Mouse (Mus musculus): Measurements from ENCODE around the gene Smagp. TPM values are rescaled to one million over a fixed set of nuclear protein-coding genes. Genes with fewer than 3 reads are reported as not detected.

Smagp gene
- polyA plus RNA-seq, 1 experiment from 2014 or later: 1.6 TPM

DNA sequence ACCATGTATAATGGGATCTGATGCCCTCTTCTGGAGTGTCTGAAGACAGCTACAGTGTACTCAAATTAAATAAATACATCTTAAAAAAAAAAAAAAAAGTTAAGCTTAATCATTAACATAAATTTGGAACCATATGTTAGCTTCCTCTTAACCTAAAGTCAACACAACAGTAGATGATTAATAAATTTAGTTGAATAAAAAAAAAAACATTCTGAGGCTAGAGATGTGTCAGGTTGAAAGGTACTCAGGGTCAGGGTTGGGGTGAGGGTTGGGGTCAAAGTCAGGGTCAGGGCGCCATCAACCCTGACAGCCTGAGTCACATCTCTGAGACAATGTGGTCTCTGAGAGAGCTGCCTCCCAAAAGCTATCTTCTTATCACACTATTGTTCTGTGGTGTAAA lies 17.5 kb upstream of the Smagp start:
- no peaks in the 10 kb centered on the region for H3K9me3 ChIP-seq (replicated peaks; ENCODE audit: control insufficient read depth, low read length)
- H3K27ac ChIP-seq (ENCODE audit: low read depth, low read length): no peak overlapping the region

GRCm38 (mm10) chr15:100651610-100652009 lies 14.9 kb upstream of the Smagp start:
- H3K4me1 ChIP-seq (ENCODE audit: control insufficient read depth, insufficient read depth, low read length): no peaks in the 10 kb centered on the region
- H3K4me2 ChIP-seq (ENCODE audit: low read length): no peak overlapping the region
- no peaks in the 10 kb centered on the region for H3K27me3 ChIP-seq (replicated peaks; ENCODE audit: control insufficient read depth, insufficient read depth, low read length)
- no peak overlapping the region for H3K4me3 ChIP-seq (ENCODE audit: low read depth, low read length)
- no peak for ATAC-seq
- no peaks in the 10 kb centered on the region for H3K9me3 ChIP-seq (replicated peaks; ENCODE audit: control insufficient read depth, low read length)
- DNase-seq (ENCODE audit: low spot score): no peak
- no peak overlapping the region for H3K27ac ChIP-seq (ENCODE audit: low read depth, low read length)
- H3K36me3 ChIP-seq (ENCODE audit: control insufficient read depth, insufficient read depth, low read length): no peaks in the 10 kb centered on the region
- H3K9ac ChIP-seq (ENCODE audit: low read length): no peak overlapping the region
- WGBS: 90% methylated on average over 9 of the region's 9 CpGs

More for the DNA sequence above, 17.5 kb upstream of the Smagp start:
- H3K4me3 ChIP-seq (ENCODE audit: low read depth, low read length): no peak overlapping the region
- H3K4me1 ChIP-seq (ENCODE audit: control insufficient read depth, insufficient read depth, low read length): no peaks in the 10 kb centered on the region
- no peaks in the 10 kb centered on the region for H3K27me3 ChIP-seq (replicated peaks; ENCODE audit: control insufficient read depth, insufficient read depth, low read length)
- no peaks in the 10 kb centered on the region for H3K36me3 ChIP-seq (ENCODE audit: control insufficient read depth, insufficient read depth, low read length)
- no peak overlapping the region for H3K4me2 ChIP-seq (ENCODE audit: low read length)
- DNase-seq (ENCODE audit: low spot score) (no peak), ATAC-seq (no peak)
- WGBS: 85% methylated on average over 1 of the region's 1 CpGs
- no peak overlapping the region for H3K9ac ChIP-seq (ENCODE audit: low read length)

DNA sequence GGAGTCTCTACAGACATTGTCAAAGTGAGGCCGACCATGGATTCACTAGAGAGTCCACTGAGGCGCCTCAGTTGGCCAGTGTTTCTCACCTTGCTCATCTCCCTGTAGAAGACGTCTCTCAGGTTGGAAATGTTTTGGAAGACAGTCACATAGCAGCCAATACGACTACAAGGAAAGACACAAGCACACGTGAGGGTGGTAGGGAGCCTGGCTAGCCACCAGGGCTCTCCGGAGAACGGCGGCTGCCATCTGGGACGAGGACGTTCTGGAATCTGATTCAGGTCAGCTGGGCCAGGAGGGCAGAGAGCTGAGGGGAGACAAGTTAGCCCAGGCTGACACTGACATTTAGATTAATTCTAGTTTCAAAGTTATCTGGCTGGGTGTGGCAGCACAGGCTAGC lies 13.4 kb upstream of the Smagp start:
- Histone ChIP-seq H3K27ac (ENCODE audit: low read depth, low read length) (no peak overlapping the region), H3K27me3 (replicated peaks; ENCODE audit: control insufficient read depth, insufficient read depth, low read length) (no peaks in the 10 kb centered on the region), H3K4me3 (ENCODE audit: low read depth, low read length) (no peak overlapping the region), H3K4me2 (ENCODE audit: low read length) (no peak overlapping the region), H3K9ac (ENCODE audit: low read length) (no peak overlapping the region), H3K9me3 (replicated peaks; ENCODE audit: control insufficient read depth, low read length) (no peaks in the 10 kb centered on the region), H3K4me1 (ENCODE audit: control insufficient read depth, insufficient read depth, low read length) (no peaks in the 10 kb centered on the region), H3K36me3 (ENCODE audit: control insufficient read depth, insufficient read depth, low read length) (no peaks in the 10 kb centered on the region)
- ATAC-seq (no peak), DNase-seq (ENCODE audit: low spot score) (no peak)
- 87% methylated on average over 10 of the region's 10 CpGs for WGBS

GRCm38 (mm10) chr15:100646161-100646560 lies 9.4 kb upstream of the Smagp start:
- Histone ChIP-seq H3K9ac (ENCODE audit: low read length) (no peak overlapping the region), H3K4me1 (ENCODE audit: control insufficient read depth, insufficient read depth, low read length) (no peaks in the 10 kb centered on the region), H3K4me2 (ENCODE audit: low read length) (no peak overlapping the region), H3K27me3 (replicated peaks; ENCODE audit: control insufficient read depth, insufficient read depth, low read length) (no peaks in the 10 kb centered on the region), H3K4me3 (ENCODE audit: low read depth, low read length) (no peak overlapping the region), H3K27ac (ENCODE audit: low read depth, low read length) (no peak overlapping the region), H3K9me3 (replicated peaks; ENCODE audit: control insufficient read depth, low read length) (no peaks in the 10 kb centered on the region), H3K36me3 (ENCODE audit: control insufficient read depth, insufficient read depth, low read length) (no peaks in the 10 kb centered on the region)
- no peak for DNase-seq (ENCODE audit: low spot score)
- ATAC-seq: no peak
- WGBS: 75% methylated on average over 6 of the region's 6 CpGs

GRCm38 (mm10) chr15:100642451-100642850 lies 5.7 kb upstream of the Smagp start:
- 88% methylated on average over 7 of the region's 7 CpGs for WGBS
- Histone ChIP-seq H3K4me2 (ENCODE audit: low read length) (no peak overlapping the region), H3K27ac (ENCODE audit: low read depth, low read length) (no peak overlapping the region), H3K27me3 (replicated peaks; ENCODE audit: control insufficient read depth, insufficient read depth, low read length) (peaks cover 11% of the 10 kb centered on the region), H3K4me3 (ENCODE audit: low read depth, low read length) (no peak overlapping the region), H3K36me3 (ENCODE audit: control insufficient read depth, insufficient read depth, low read length) (no peaks in the 10 kb centered on the region), H3K9me3 (replicated peaks; ENCODE audit: control insufficient read depth, low read length) (no peaks in the 10 kb centered on the region), H3K4me1 (ENCODE audit: control insufficient read depth, insufficient read depth, low read length) (no peaks in the 10 kb centered on the region), H3K9ac (ENCODE audit: low read length) (no peak overlapping the region)
- no peak for ATAC-seq
- no peak for DNase-seq (ENCODE audit: low spot score)

GRCm38 (mm10) chr15:100641226-100641810 lies 4.6 kb upstream of the Smagp start:
- no peak for DNase-seq (ENCODE audit: low spot score)
- 68% methylated on average over 15 of the region's 16 CpGs for WGBS
- H3K9ac ChIP-seq (ENCODE audit: low read length): no peak overlapping the region
- no peak overlapping the region for H3K27ac ChIP-seq (ENCODE audit: low read depth, low read length)
- no peak overlapping the region for H3K4me2 ChIP-seq (ENCODE audit: low read length)
- no peaks in the 10 kb centered on the region for H3K36me3 ChIP-seq (ENCODE audit: control insufficient read depth, insufficient read depth, low read length)
- H3K9me3 ChIP-seq (replicated peaks; ENCODE audit: control insufficient read depth, low read length): no peaks in the 10 kb centered on the region
- ATAC-seq: no peak
- peaks cover 8% of the 10 kb centered on the region for H3K4me1 ChIP-seq (ENCODE audit: control insufficient read depth, insufficient read depth, low read length)
- peaks cover 22% of the 10 kb centered on the region for H3K27me3 ChIP-seq (replicated peaks; ENCODE audit: control insufficient read depth, insufficient read depth, low read length)
- no peak overlapping the region for H3K4me3 ChIP-seq (ENCODE audit: low read depth, low read length)

GRCm38 (mm10) chr15:100639972-100640750 lies 3.4 kb upstream of the Smagp start:
- peaks cover 33% of the 10 kb centered on the region for H3K27me3 ChIP-seq (replicated peaks; ENCODE audit: control insufficient read depth, insufficient read depth, low read length)
- DNase-seq (ENCODE audit: low spot score): no peak
- no peak overlapping the region for H3K4me3 ChIP-seq (ENCODE audit: low read depth, low read length)
- H3K4me1 ChIP-seq (ENCODE audit: control insufficient read depth, insufficient read depth, low read length): peaks cover 8% of the 10 kb centered on the region
- no peak for ATAC-seq
- H3K27ac ChIP-seq (ENCODE audit: low read depth, low read length): no peak overlapping the region
- H3K36me3 ChIP-seq (ENCODE audit: control insufficient read depth, insufficient read depth, low read length): no peaks in the 10 kb centered on the region
- H3K9ac ChIP-seq (ENCODE audit: low read length): no peak overlapping the region
- WGBS: 76% methylated on average over 16 of the region's 16 CpGs
- no peaks in the 10 kb centered on the region for H3K9me3 ChIP-seq (replicated peaks; ENCODE audit: control insufficient read depth, low read length)
- H3K4me2 ChIP-seq (ENCODE audit: low read length): no peak overlapping the region

GRCm38 (mm10) chr15:100637661-100638060 lies 921 bp upstream of the Smagp start:
- Histone ChIP-seq H3K27me3 (replicated peaks; ENCODE audit: control insufficient read depth, insufficient read depth, low read length) (peaks cover 47% of the 10 kb centered on the region), H3K9me3 (replicated peaks; ENCODE audit: control insufficient read depth, low read length) (no peaks in the 10 kb centered on the region), H3K9ac (ENCODE audit: low read length) (no peak overlapping the region), H3K4me2 (ENCODE audit: low read length) (no peak overlapping the region), H3K27ac (ENCODE audit: low read depth, low read length) (no peak overlapping the region), H3K36me3 (ENCODE audit: control insufficient read depth, insufficient read depth, low read length) (no peaks in the 10 kb centered on the region), H3K4me1 (ENCODE audit: control insufficient read depth, insufficient read depth, low read length) (peaks cover 8% of the 10 kb centered on the region), H3K4me3 (ENCODE audit: low read depth, low read length) (no peak overlapping the region)
- WGBS: 27% methylated on average over 6 of the region's 6 CpGs
- DNase-seq (ENCODE audit: low spot score) (no peak), ATAC-seq (no peak)

All from forebrain, embryonic 14.5 days (tissue).